Mouse (Mus musculus): Measurements from ENCODE around the gene Fbxw14. TPM values are rescaled to one million over a fixed set of nuclear protein-coding genes. Genes with fewer than 3 reads are reported as not detected.
"Not testable (repeated sequence)": the region's sequence is repeated elsewhere in the genome, so short reads cannot be mapped to it uniquely, and the experiment has no call there.

Gene Fbxw14
- not detected for total RNA-seq (2022)

DNA sequence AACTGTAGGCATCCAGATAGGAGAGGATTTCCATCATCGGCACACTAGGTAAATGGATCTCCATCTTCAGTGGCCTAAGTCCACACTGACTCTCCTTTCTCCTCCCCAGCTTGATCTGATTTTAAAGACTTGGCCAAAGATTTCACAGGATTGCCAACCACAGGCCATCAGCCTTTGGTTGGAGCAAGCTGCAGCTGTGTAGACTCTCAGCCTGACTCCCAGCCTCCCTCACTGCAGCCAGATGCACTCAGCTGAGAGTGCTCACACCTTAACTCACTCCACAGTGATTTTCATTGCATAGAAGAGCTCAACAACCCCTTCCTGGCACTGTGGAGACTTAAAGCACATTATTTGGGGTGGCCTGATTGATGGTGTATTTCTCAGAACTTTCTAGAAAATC lies at the start of gene Fbxw14:
Gene Fbxw14 (minus strand): TSS at position 101 of the 400 bp plus-strand sequence.
- not testable (repeated sequence) for DNase-seq

GRCm38 (mm10) chr9:109263041-109263440 lies 24.4 kb downstream of the Fbxw14 start:
- no peak for DNase-seq

DNA sequence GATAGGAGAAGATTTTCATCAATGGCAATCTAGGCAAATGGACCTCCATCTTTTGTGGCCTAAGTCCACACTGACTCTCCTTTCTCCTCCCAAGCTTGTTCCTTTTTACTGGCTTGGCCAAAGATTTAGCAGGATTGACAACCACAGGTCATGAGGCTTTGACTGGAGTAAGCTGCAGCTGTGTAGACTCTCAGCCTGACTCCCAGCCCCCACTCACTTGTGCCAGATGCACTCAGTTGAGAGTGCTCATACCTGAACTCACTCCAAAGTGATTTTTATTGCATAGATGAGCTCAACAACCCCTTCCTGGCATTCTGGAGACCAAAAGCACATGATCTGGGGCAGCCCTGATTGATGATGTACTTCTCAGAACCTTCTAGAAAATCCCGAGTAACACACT lies 52.8 kb downstream of the Fbxw14 start, which contains the start of gene Fbxw20:
Gene Fbxw20 (minus strand): TSS at position 101 of the 400 bp plus-strand sequence.
- DNase-seq: no peak

Other genes with a start within 250 kb of the Fbxw14 start
- 100 to 1,000 TPM; 126 to 177 (median 159) TPM for gene Shisa5, start 249.1 kb downstream of the Fbxw14 start, total RNA-seq (2022)
- 10 to 100 TPM; 19.0 to 25.3 (median 21.7) TPM for gene Trex1, start 227.9 kb downstream of the Fbxw14 start, total RNA-seq (2022)
- gene Atrip, start 213.6 kb downstream of the Fbxw14 start, total RNA-seq (2022): 10 to 100 TPM; 16.3 to 27.7 (median 22.2) TPM
- 10 to 100 TPM; 17.3 to 20.0 (median 18.7) TPM for gene Ccdc51, start 205.2 kb downstream of the Fbxw14 start, total RNA-seq (2022)
- 100 to 1,000 TPM; 342 to 453 (median 370) TPM for gene Tma7, start 205.1 kb downstream of the Fbxw14 start, total RNA-seq (2022)
- gene Plxnb1, start 192.3 kb downstream of the Fbxw14 start, total RNA-seq (2022): 100 to 1,000 TPM; 128 to 173 (median 140) TPM
- not detected for gene Fbxw21, start 125.6 kb downstream of the Fbxw14 start, total RNA-seq (2022)
- gene Fbxw13, start 91.7 kb downstream of the Fbxw14 start, total RNA-seq (2022): not detected
- gene Fbxw20, start 52.9 kb downstream of the Fbxw14 start, total RNA-seq (2022): not detected
- gene Fbxw28, start 52.0 kb upstream of the Fbxw14 start, total RNA-seq (2022): not detected
- gene Fbxw22, start 116.6 kb upstream of the Fbxw14 start, total RNA-seq (2022): not detected
- not detected for gene Fbxw16, start 161.5 kb upstream of the Fbxw14 start, total RNA-seq (2022)
- not detected for gene Fbxw19, start 208.2 kb upstream of the Fbxw14 start, total RNA-seq (2022)